Mouse (Mus musculus): ENCODE data around the gene Isoc2a. TPM values are rescaled to one million over a fixed set of nuclear protein-coding genes. Genes with fewer than 3 reads are reported as not detected.
A peak's percentile ranks its signal among the peaks of the same experiment; 100 is the strongest.

The Isoc2a gene
- total RNA-seq, 2 experiments from 2014 or later: 13.0 to 13.4 TPM

DNA sequence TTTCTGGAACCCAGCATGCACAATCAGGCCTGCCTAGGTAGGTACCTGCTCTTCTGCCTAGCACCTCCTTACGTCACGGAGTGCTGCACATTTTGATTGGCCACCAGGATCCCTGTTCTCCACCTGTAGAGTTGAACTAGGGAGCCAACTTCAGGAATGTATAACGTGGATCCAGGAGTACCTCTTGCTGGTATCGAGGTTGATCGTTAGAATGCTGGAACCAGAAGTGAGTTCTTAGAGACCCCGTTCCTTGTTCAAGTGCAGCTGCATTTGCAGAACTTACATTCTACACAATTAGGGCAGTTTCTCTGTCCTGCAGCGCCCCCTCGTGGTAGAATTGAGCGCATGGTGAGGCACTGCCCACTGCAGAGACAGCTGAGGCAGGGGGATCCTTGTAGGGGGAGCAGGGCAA lies 63.1 kb downstream of the Isoc2a start:
- H3K4me3 ChIP-seq: no peak overlapping the region
- H3K27ac ChIP-seq: no peak overlapping the region
- peak in 1 of 2 experiments; percentile 85 for DNase-seq (ENCODE audit: low spot score in 2 of 2)
- peak; percentile 96 for TF ChIP-seq CTCF (conservative IDR thresholded peaks at IDR 0.05)

DNA sequence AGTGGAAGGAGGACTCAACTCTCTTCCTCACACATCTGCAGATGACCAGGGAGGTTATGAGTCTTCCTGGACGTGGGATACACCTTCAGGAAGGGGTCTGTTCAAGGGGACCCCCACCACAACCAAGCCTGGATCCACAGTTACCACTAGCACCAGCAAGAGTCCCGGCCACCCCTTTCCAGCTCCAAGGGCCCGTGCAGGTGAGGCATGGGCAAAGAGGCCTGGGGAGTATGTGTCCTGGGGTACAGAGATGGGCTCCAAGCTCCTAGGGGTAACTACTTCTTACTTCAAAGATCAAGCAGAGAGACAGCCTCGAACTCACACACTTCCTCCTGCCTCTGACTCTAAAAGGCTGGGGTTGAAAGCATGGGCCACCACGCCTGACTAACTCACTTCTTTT lies 65.7 kb downstream of the Isoc2a start:
- TF ChIP-seq CTCF (conservative IDR thresholded peaks at IDR 0.05): no peak
- Histone ChIP-seq H3K27ac (no peak overlapping the region), H3K4me3 (no peak overlapping the region)
- DNase-seq (ENCODE audit: low spot score in 2 of 2): no peak

DNA sequence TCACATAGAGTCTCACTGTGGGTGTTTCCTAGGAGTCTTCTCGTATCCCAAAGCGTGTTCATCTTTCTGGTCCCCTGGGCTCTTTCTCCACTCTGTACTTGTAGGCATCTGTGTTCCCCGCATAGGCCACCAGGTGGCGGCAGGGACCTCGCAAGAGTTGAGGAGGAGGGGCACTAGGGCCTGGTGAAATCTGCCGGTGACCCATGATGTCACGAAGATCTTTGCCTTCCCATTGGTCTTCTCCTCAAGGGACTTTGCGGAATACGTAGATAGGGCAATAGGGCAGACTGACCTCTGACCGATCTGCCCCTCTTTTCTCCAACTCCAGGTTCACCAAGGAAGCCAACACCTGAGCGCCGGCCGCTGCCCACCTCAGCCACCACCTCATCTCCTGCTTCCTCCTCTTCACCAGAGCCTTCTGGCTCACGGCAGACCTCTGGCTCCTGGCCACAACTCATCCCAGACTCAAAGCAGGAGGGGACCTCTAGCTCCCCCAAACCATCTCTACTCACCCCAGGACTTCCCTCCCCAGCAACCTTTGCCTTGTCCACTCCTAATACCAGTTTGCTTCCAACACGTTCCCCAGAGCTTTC lies 66.4 kb downstream of the Isoc2a start:
- DNase-seq (ENCODE audit: low spot score in 2 of 2): peak; percentile 94
- H3K27ac ChIP-seq: peak overlapping the region; percentile 64
- peak; percentile 100 for TF ChIP-seq CTCF (conservative IDR thresholded peaks at IDR 0.05)
- H3K4me3 ChIP-seq: peak overlapping the region; percentile 54

Other genes starting within 250 kb of the Isoc2a start
- gene Tmem86b, start 245.7 kb upstream of the Isoc2a start, total RNA-seq (2021): 10 to 100 TPM; 17.8 to 21.8 TPM
- 100 to 1,000 TPM; 133 to 134 TPM for gene Ppp6r1, start 218.1 kb upstream of the Isoc2a start, total RNA-seq (2021)
- 10 to 100 TPM; 82.1 to 92.1 TPM for gene Hspbp1, start 192.1 kb upstream of the Isoc2a start, total RNA-seq (2021)
- 100 to 1,000 TPM; 334 to 355 TPM for gene Brsk1, start 186.5 kb upstream of the Isoc2a start, total RNA-seq (2021)
- gene Tmem150b, start 151.9 kb upstream of the Isoc2a start, total RNA-seq (2021): under 1 TPM in 1 of 2 experiments, not detected in 1; 0.13 TPM
- 10 to 100 TPM; 25.2 to 37.6 TPM for gene Kmt5c, start 137.0 kb upstream of the Isoc2a start, total RNA-seq (2021)
- 1 to 10 TPM; 1.3 to 3.8 TPM for gene Cox6b2, start 124.1 kb upstream of the Isoc2a start, total RNA-seq (2021)
- gene Fam71e2, start 105.9 kb upstream of the Isoc2a start, total RNA-seq (2021): not detected
- gene Il11, start 94.3 kb upstream of the Isoc2a start, total RNA-seq (2021): under 1 TPM; 0.25 to 0.26 TPM
- not detected for gene Tmem190, start 94.2 kb upstream of the Isoc2a start, total RNA-seq (2021)
- gene Tmem238, start 87.5 kb upstream of the Isoc2a start, total RNA-seq (2021): 1 to 10 TPM; 2.6 to 2.7 TPM
- 100 to 1,000 TPM; 458 to 462 TPM for gene Rpl28, start 84.3 kb upstream of the Isoc2a start, total RNA-seq (2021)
- gene Ube2s, start 64.6 kb upstream of the Isoc2a start, total RNA-seq (2021): 100 to 1,000 TPM; 106 to 108 TPM
- gene Shisa7, start 32.5 kb upstream of the Isoc2a start, total RNA-seq (2021): 100 to 1,000 TPM; 172 to 204 TPM
- 1 to 10 TPM; 4.7 to 5.6 TPM for gene Isoc2b, start 6.9 kb upstream of the Isoc2a start, total RNA-seq (2021)
- gene Gm36210, start 29.4 kb downstream of the Isoc2a start, total RNA-seq (2021): under 1 TPM in 1 of 2 experiments, not detected in 1; 0.28 TPM
- gene Zfp628, start 38.1 kb downstream of the Isoc2a start, total RNA-seq (2021): 10 to 100 TPM; 15.0 to 15.8 TPM
- gene Nat14, start 44.9 kb downstream of the Isoc2a start, total RNA-seq (2021): 100 to 1,000 TPM; 103 to 114 TPM
- gene Ssc5d, start 48.6 kb downstream of the Isoc2a start, total RNA-seq (2021): 1 to 10 TPM; 2.4 to 3.5 TPM
- under 1 TPM in 1 of 2 experiments, not detected in 1; 0.31 TPM for gene Sbk2, start 87.3 kb downstream of the Isoc2a start, total RNA-seq (2021)
- 1 to 10 TPM in 1 of 2 experiments, under 1 TPM in 1; 0.71 to 1.0 TPM for gene Sbk3, start 94.0 kb downstream of the Isoc2a start, total RNA-seq (2021)
- gene Zfp579, start 119.0 kb downstream of the Isoc2a start, total RNA-seq (2021): 10 to 100 TPM; 29.7 to 35.6 TPM
- gene Zfp524, start 137.3 kb downstream of the Isoc2a start, total RNA-seq (2021): 1 to 10 TPM; 7.0 to 8.1 TPM
- 10 to 100 TPM; 25.8 TPM for gene Fiz1, start 137.5 kb downstream of the Isoc2a start, total RNA-seq (2021)
- gene Gm44973, start 138.3 kb downstream of the Isoc2a start, total RNA-seq (2021): not detected
- gene Zfp865, start 143.2 kb downstream of the Isoc2a start, total RNA-seq (2021): 10 to 100 TPM; 38.6 to 41.8 TPM
- 10 to 100 TPM; 57.8 to 61.1 TPM for gene Ccdc106, start 143.4 kb downstream of the Isoc2a start, total RNA-seq (2021)
- not detected for gene 4632433K11Rik, start 157.0 kb downstream of the Isoc2a start, total RNA-seq (2021)
- 1 to 10 TPM; 7.3 to 7.8 TPM for gene Zfp784, start 161.3 kb downstream of the Isoc2a start, total RNA-seq (2021)
- gene Zfp580, start 174.4 kb downstream of the Isoc2a start, total RNA-seq (2021): 10 to 100 TPM; 34.1 to 35.7 TPM
- gene U2af2, start 185.0 kb downstream of the Isoc2a start, total RNA-seq (2021): 100 to 1,000 TPM; 185 to 192 TPM
- gene Epn1, start 203.1 kb downstream of the Isoc2a start, total RNA-seq (2021): 100 to 1,000 TPM; 540 to 559 TPM
- not detected for gene Rfpl4, start 239.8 kb downstream of the Isoc2a start, total RNA-seq (2021)
- gene Rasl2-9, start 248.8 kb downstream of the Isoc2a start, total RNA-seq (2021): under 1 TPM in 1 of 2 experiments, not detected in 1; 0.59 TPM